Mouse (Mus musculus) CH12.LX (cell line): ENCODE results near the gene Uqcr10. TPM values are rescaled to one million over a fixed set of nuclear protein-coding genes. Genes with fewer than 3 reads are reported as not detected.

Source experiments
- DNase-seq: peaks from one replicate; pipeline ENCODE4 v3.0.0-alpha.2; 2013; ENCODE audit errors: extremely low read depth
- H3K27ac ChIP-seq: 2 replicates; pipeline ENCODE4 v1.5.1; 2012; ENCODE audit warnings: low read depth, mild to moderate bottlenecking, control low read depth, moderate library complexity; ENCODE audit not compliant: insufficient read depth
- H3K27me3 ChIP-seq: replicated peaks from 2 replicates; pipeline ENCODE3; 2012; ENCODE audit warnings: inconsistent platforms
- H3K36me3 ChIP-seq, 2 experiments: replicated peaks in 1 of 2; 2 replicates each; pipeline versions ENCODE3 to v1.6.1; 2012; ENCODE audit warnings: inconsistent platforms in 1 of 2, low read length in 1 of 2, mild to moderate bottlenecking in 1 of 2, mixed read lengths in 1 of 2, moderate library complexity in 1 of 2; ENCODE audit not compliant: control insufficient read depth in 1 of 2, insufficient read depth in 1 of 2
- H3K4me1 ChIP-seq, 2 experiments: 2 replicates each; pipeline ENCODE4 v1.6.1; 2012; ENCODE audit warnings: inconsistent platforms in 1 of 2, moderate library complexity in 1 of 2; ENCODE audit not compliant: insufficient read depth in 2 of 2, control insufficient read depth in 1 of 2
- H3K4me2 ChIP-seq: 2 replicates; pipeline ENCODE4 v1.6.1; 2012; ENCODE audit warnings: low read depth, mild to moderate bottlenecking, control low read depth; ENCODE audit not compliant: poor library complexity, insufficient read depth, severe bottlenecking
- H3K4me3 ChIP-seq, 3 experiments: fragments of 150-350 bp in 1 of 3; sonication (generic) in 1 of 3; replicated peaks in 1 of 3; 2 replicates each; pipeline versions ENCODE3 to v1.5.1; 2011 to 2012; ENCODE audit warnings: low read depth in 2 of 3, low read length in 2 of 3, mild to moderate bottlenecking in 2 of 3, moderate library complexity in 2 of 3, control low read depth in 1 of 3, improper control_type of control experiment in 1 of 3, inconsistent platforms in 1 of 3, mixed read lengths in 1 of 3; ENCODE audit not compliant: poor library complexity in 1 of 3
- H3K79me2 ChIP-seq: replicated peaks from 2 replicates; pipeline ENCODE4 v1.6.1; 2012; ENCODE audit warnings: mild to moderate bottlenecking, moderate library complexity; ENCODE audit not compliant: control insufficient read depth, poor library complexity, insufficient read depth, severe bottlenecking; ENCODE audit errors: extremely low read depth
- H3K9ac ChIP-seq: 2 replicates; pipeline ENCODE4 v1.6.1; 2012; ENCODE audit warnings: low read depth, mild to moderate bottlenecking, control low read depth, moderate library complexity; ENCODE audit not compliant: insufficient read depth
- H3K9me3 ChIP-seq: replicated peaks from 2 replicates; pipeline ENCODE3; 2012; ENCODE audit warnings: low read length, inconsistent platforms, mixed read lengths
- BHLHE40 ChIP-seq: IDR thresholded peaks from 2 replicates; pipeline ENCODE4 v1.6.1; 2011; ENCODE audit warnings: mild to moderate bottlenecking, low read depth, low read length, improper control_type of control experiment
- CHD1 ChIP-seq: IDR thresholded peaks from 2 replicates; pipeline ENCODE4 v1.6.1; 2012; ENCODE audit warnings: low read depth, low read length, improper control_type of control experiment, inconsistent platforms
- CHD2 ChIP-seq: IDR thresholded peaks from 2 replicates; pipeline ENCODE4 v1.6.1; 2011; ENCODE audit warnings: low read length, improper control_type of control experiment
- CTCF ChIP-seq, 2 experiments: IDR thresholded peaks in 1 of 2; conservative IDR thresholded peaks in 1 of 2; 2 replicates each; pipeline ENCODE4 v1.5.1; 2011 to 2012; ENCODE audit warnings: low read depth in 2 of 2, low read length in 2 of 2, improper control_type of control experiment in 1 of 2, inconsistent platforms in 1 of 2, mild to moderate bottlenecking in 1 of 2, moderate library complexity in 1 of 2
- E2F4 ChIP-seq: IDR thresholded peaks from 2 replicates; pipeline ENCODE4 v1.6.1; 2011; ENCODE audit warnings: low read depth, low read length, improper control_type of control experiment; ENCODE audit not compliant: insufficient replicate concordance
- EP300 ChIP-seq: IDR thresholded peaks from 2 replicates; pipeline ENCODE4 v1.6.1; 2011; ENCODE audit warnings: low read length, improper control_type of control experiment
- IRF4 ChIP-seq: IDR thresholded peaks from 2 replicates; pipeline ENCODE4 v1.6.1; 2014; ENCODE audit warnings: low read depth, mild to moderate bottlenecking, inconsistent platforms, low read length, improper control_type of control experiment
- JUN ChIP-seq: IDR thresholded peaks from 2 replicates; pipeline ENCODE4 v1.6.1; 2011; ENCODE audit warnings: low read depth, mild to moderate bottlenecking, low read length, improper control_type of control experiment, moderate library complexity; ENCODE audit not compliant: insufficient read depth
- JUND ChIP-seq: conservative IDR thresholded peaks from 2 replicates; pipeline ENCODE4 v1.6.1; 2011; ENCODE audit warnings: low read depth, low read length, improper control_type of control experiment
- KAT2A ChIP-seq: IDR thresholded peaks from 2 replicates; pipeline ENCODE4 v1.6.1; 2012; ENCODE audit warnings: low read length, improper control_type of control experiment, inconsistent platforms; ENCODE audit not compliant: insufficient replicate concordance
- MAX ChIP-seq: IDR thresholded peaks from 2 replicates; pipeline ENCODE4 v1.6.1; 2011; ENCODE audit warnings: low read length, improper control_type of control experiment
- MAZ ChIP-seq: IDR thresholded peaks from 2 replicates; pipeline ENCODE4 v1.6.1; 2012; ENCODE audit warnings: low read depth, mild to moderate bottlenecking, inconsistent platforms, low read length, improper control_type of control experiment, moderate library complexity
- MXI1 ChIP-seq: IDR thresholded peaks from 2 replicates; pipeline ENCODE4 v1.6.1; 2011; ENCODE audit warnings: mild to moderate bottlenecking, low read depth, low read length, improper control_type of control experiment
- MYC ChIP-seq: IDR thresholded peaks from 2 replicates; pipeline ENCODE4 v1.6.1; 2011; ENCODE audit warnings: low read depth, mild to moderate bottlenecking, improper control_type of control experiment, low read length
- NRF1 ChIP-seq: IDR thresholded peaks from 2 replicates; pipeline ENCODE4 v1.6.1; 2014; ENCODE audit warnings: low read depth, mild to moderate bottlenecking, inconsistent platforms, low read length, improper control_type of control experiment, moderate library complexity
- POLR2A ChIP-seq: IDR thresholded peaks from 2 replicates; pipeline ENCODE4 v1.6.1; 2011; ENCODE audit warnings: low read depth, mild to moderate bottlenecking, improper control_type of control experiment, low read length
- POLR2AphosphoS2 ChIP-seq: IDR thresholded peaks from 2 replicates; pipeline ENCODE4 v1.6.1; 2011; ENCODE audit warnings: low read depth, low read length, improper control_type of control experiment
- RAD21 ChIP-seq: IDR thresholded peaks from 2 replicates; pipeline ENCODE4 v1.6.1; 2011; ENCODE audit warnings: low read depth, mild to moderate bottlenecking, low read length, improper control_type of control experiment, moderate library complexity
- SMC3 ChIP-seq: IDR thresholded peaks from 2 replicates; pipeline ENCODE4 v1.6.1; 2011; ENCODE audit warnings: low read depth, low read length, improper control_type of control experiment
- TBP ChIP-seq: conservative IDR thresholded peaks from 2 replicates; pipeline ENCODE4 v1.6.1; 2011; ENCODE audit warnings: low read depth, low read length, improper control_type of control experiment
- TCF12 ChIP-seq: IDR thresholded peaks from 2 replicates; pipeline ENCODE4 v1.6.1; 2014; ENCODE audit warnings: low read depth, mild to moderate bottlenecking, inconsistent platforms, low read length, improper control_type of control experiment
- USF2 ChIP-seq: conservative IDR thresholded peaks from 2 replicates; pipeline ENCODE4 v1.6.1; 2011; ENCODE audit warnings: low read depth, low read length, improper control_type of control experiment
- ZKSCAN1 ChIP-seq: IDR thresholded peaks from 2 replicates; pipeline ENCODE4 v1.6.1; 2012; ENCODE audit warnings: low read depth, inconsistent platforms, low read length, improper control_type of control experiment, borderline replicate concordance
- ZMIZ1 ChIP-seq: IDR thresholded peaks from 2 replicates; pipeline ENCODE4 v1.6.1; 2012; ENCODE audit warnings: low read depth, mild to moderate bottlenecking, inconsistent platforms, low read length, improper control_type of control experiment
- dilution Hi-C: fragments of 300-500 bp; cut with MboI; formaldehyde crosslinking; loops from 2 replicates; pipeline ENCODE4 v1.14.3; 2020; ENCODE audit warnings: low sequenced_read_pairs; ENCODE audit not compliant: extremely low pct_unique_long_range_greater_than_20kb, extremely low pct_ligation_motif_present
- in situ Hi-C: fragments of 300-500 bp; cut with MboI; formaldehyde crosslinking; loops from 3 replicates; pipeline ENCODE4 v1.14.3; 2019; ENCODE audit warnings: low sequenced_read_pairs, low pct_ligation_motif_present, low pct_unique_long_range_greater_than_20kb, mixed read lengths
- polyA plus RNA-seq: library from polyadenylated mRNA; unstranded; fragments of >175 nt; gene quantifications from 2 replicates; pipeline ENCODE4 v1.2.1, GENCODE M21; 2012; ENCODE audit warnings: low read depth; ENCODE audit not compliant: insufficient read length
- total RNA-seq, 2 experiments: library from RNA; depleted of rRNA; stranded (reverse); fragments of 300-350 nt in 1 of 2; fragments of >200 nt in 1 of 2; gene quantifications; 2 replicates each; pipeline ENCODE4 v1.2.3; 2012 to 2014

Gene Uqcr10
- total and polyA plus RNA-seq, 3 experiments: 740 to 1,522 (median 1,007) TPM

- H3K79me2 ChIP-seq: peaks cover 4% of the 10 kb centered on the region; the same call in 1 of the 2 replicates
- in situ Hi-C loops (no loop called here), dilution Hi-C loops (no loop called here)
- H3K27me3 ChIP-seq: no peaks in the 10 kb centered on the region
- no peak overlapping the region for H3K4me3 ChIP-seq
- no peak overlapping the region for H3K27ac ChIP-seq
- no peak for DNase-seq
- H3K9ac ChIP-seq: no peak overlapping the region
- H3K36me3 ChIP-seq: peaks cover 12 to 22% of the 10 kb centered on the region in 2 experiments
- H3K4me1 ChIP-seq: peaks cover 4 to 14% of the 10 kb centered on the region in 2 experiments; a peak in 3 of 4 replicates
- no peak for TF ChIP-seq E2F4
- peak in 1 of 2 experiments; percentile 48; a peak in 2 of 4 replicates for TF ChIP-seq CTCF (conservative IDR thresholded peaks at IDR 0.05 in 1 of 2, IDR thresholded peaks at IDR 0.05 in 1 of 2; ENCODE audit: low read depth in 2 of 2, low read length in 2 of 2)
- no peak for TF ChIP-seq JUND
- peak; percentile 43 for TF ChIP-seq SMC3
- no peak for TF ChIP-seq MXI1
- TF ChIP-seq KAT2A: no peak
- TF ChIP-seq CHD2: no peak
- TF ChIP-seq POLR2A: no peak
- peak; percentile 57 for TF ChIP-seq RAD21
- TF ChIP-seq MAX: no peak
- no peak for TF ChIP-seq ZKSCAN1
- no peak for TF ChIP-seq TCF12
- TF ChIP-seq POLR2AphosphoS2: no peak
- no peak for TF ChIP-seq MYC
- no peak for TF ChIP-seq NRF1
- no peak for TF ChIP-seq ZMIZ1
- TF ChIP-seq BHLHE40: no peak
- no peak for TF ChIP-seq MAZ
- no peak overlapping the region for H3K4me2 ChIP-seq
- peaks cover 4% of the 10 kb centered on the region for H3K9me3 ChIP-seq
Measured at GRCm38 (mm10) chr11:4697043-4697983, 6.8 kb downstream of the Uqcr10 start.

- in situ Hi-C loops: no loop called here
- no peak overlapping the region for H3K9ac ChIP-seq
- peaks cover 0 to 3% of the 10 kb centered on the region in 2 experiments for H3K36me3 ChIP-seq
- no peak for DNase-seq
- dilution Hi-C loops: no loop called here
- H3K9me3 ChIP-seq: peaks cover 4% of the 10 kb centered on the region
- no peak overlapping the region for H3K4me2 ChIP-seq
- no peak overlapping the region for H3K27ac ChIP-seq
- H3K4me1 ChIP-seq: peaks cover 8 to 25% of the 10 kb centered on the region in 2 experiments; a peak in 3 of 4 replicates
- no peak for TF ChIP-seq JUND
- no peak for TF ChIP-seq NRF1
- TF ChIP-seq CHD1: no peak
- no peak for TF ChIP-seq ZMIZ1
- no peak for TF ChIP-seq USF2
- no peak for TF ChIP-seq CTCF (conservative IDR thresholded peaks at IDR 0.05 in 1 of 2, IDR thresholded peaks at IDR 0.05 in 1 of 2; ENCODE audit: low read depth in 2 of 2, low read length in 2 of 2)
- TF ChIP-seq EP300: no peak
- no peak for TF ChIP-seq SMC3
- no peak for TF ChIP-seq POLR2AphosphoS2
- no peak for TF ChIP-seq IRF4
- no peak for TF ChIP-seq TBP
- no peak for TF ChIP-seq MAZ
- TF ChIP-seq JUN: no peak
- no peak for TF ChIP-seq CHD2
- H3K4me3 ChIP-seq: no peak overlapping the region
- no peaks in the 10 kb centered on the region for H3K27me3 ChIP-seq
- no peaks in the 10 kb centered on the region for H3K79me2 ChIP-seq
Measured at GRCm38 (mm10) chr11:4692162-4692561, 12.0 kb downstream of the Uqcr10 start.
